Comparison of ENCODE assay signal across 8 mouse cellular contexts in the genomic region with DNA sequence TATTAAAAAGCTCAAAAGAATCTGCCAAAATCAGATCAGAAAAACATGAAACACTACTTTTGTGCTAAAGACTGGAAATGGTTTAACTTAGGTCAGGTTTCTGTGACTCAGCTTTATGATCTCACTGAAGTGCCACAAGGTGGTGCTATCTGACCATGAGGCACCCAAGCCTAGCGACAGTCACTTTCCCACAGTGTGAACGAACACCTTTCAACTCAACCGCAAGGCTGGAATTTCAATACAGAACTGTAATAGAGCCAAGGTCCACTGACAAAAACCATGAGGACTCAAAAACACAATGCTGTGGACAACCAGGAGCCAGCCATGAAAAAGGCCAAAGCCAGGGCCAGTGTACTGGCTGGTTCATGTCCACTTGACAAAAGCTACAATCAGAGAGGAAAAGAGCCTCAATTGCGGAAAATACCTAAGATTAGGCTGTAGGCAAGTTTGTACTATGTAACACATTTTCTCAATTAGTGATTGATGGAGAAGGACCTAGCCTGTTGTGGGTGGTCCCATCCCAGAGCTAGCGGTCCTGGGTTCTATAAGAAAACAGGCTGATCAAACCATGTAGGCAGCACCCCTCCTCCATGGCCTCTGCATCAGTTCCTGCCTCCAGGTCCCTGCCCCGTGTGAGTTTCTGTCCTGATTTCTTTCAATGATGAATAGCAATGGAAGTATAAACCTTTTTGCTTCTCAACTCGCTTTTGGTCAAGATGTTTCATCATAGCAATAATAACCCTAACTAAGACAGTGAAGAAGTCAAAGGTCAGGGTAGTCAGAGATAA. TPM values are rescaled to one million over a fixed set of nuclear protein-coding genes. Genes with fewer than 3 reads are reported as not detected.
DNase-seq lines count a peak whose midpoint lies in the region; ATAC-seq and TF ChIP-seq lines count a peak whose summit lies in the region.

No protein-coding gene starts in this region.

- H3K9ac ChIP-seq in hindbrain, embryonic 16.5 days (ENCODE audit: low read depth, low read length) = no peak overlapping the region
- H3K9ac ChIP-seq in liver, embryonic 12.5 days = no peak overlapping the region

- TF ChIP-seq CTCF in left cerebral cortex, adult 2 months (IDR thresholded peaks at IDR 0.05) = peak; percentile 80

- no peaks in the 10 kb centered on the region for H3K27me3 ChIP-seq in hindbrain, embryonic 16.5 days (replicated peaks; ENCODE audit: control insufficient read depth, insufficient read depth, low read length)
- no peaks in the 10 kb centered on the region for H3K27me3 ChIP-seq in liver, embryonic 12.5 days (replicated peaks)

- WGBS in hindbrain, embryonic 16.5 days = 61% methylated on average over 7 of the region's 7 CpGs
- 75% methylated on average over 7 of the region's 7 CpGs for WGBS in liver, embryonic 12.5 days (ENCODE audit: insufficient replicate concordance)

- H3K4me2 ChIP-seq in hindbrain, embryonic 16.5 days (ENCODE audit: low read length) = no peak overlapping the region
- no peak overlapping the region for H3K4me2 ChIP-seq in liver, embryonic 12.5 days

- intact Hi-C loops in left cerebral cortex, adult 2 months (cut with DNase I) = loop anchor here (1.0 kb wide), 1 partner anchor 81 kb away; a partner anchor contains a TSS

- H3K36me3 ChIP-seq in hindbrain, embryonic 16.5 days (ENCODE audit: control insufficient read depth, insufficient read depth, low read length) = peaks cover 15% of the 10 kb centered on the region
- peaks cover 93% of the 10 kb centered on the region for H3K36me3 ChIP-seq in liver, embryonic 12.5 days

- no peak for DNase-seq in left cerebral cortex, adult 2 months (ENCODE audit: extremely low spot score in 1 of 2, low spot score in 2 of 2)
- DNase-seq in left cerebral cortex, adult 8-10 months (ENCODE audit: low spot score in 2 of 2) = no peak
- DNase-seq in MN1 (ENCODE audit: low spot score) = peak; percentile 60
- peak; percentile 72 for DNase-seq in cerebellum, postnatal 14 days
- DNase-seq in retina, embryonic 14.5 days (ENCODE audit: low spot score) = peak; percentile 72
- DNase-seq in ovary, adult 18-20 months (ENCODE audit: low spot score) = no peak

- peaks cover 2% of the 10 kb centered on the region; the same call in 1 of the 2 replicates for H3K4me1 ChIP-seq in hindbrain, embryonic 16.5 days (ENCODE audit: control insufficient read depth, insufficient read depth, low read depth, low read length)
- H3K4me1 ChIP-seq in liver, embryonic 12.5 days = 0 out of 2 replicates have a peak, but pooled peaks cover 9% of the 10 kb centered on the region

- no peak overlapping the region for H3K27ac ChIP-seq in left cerebral cortex, adult 2 months
- no peak overlapping the region for H3K27ac ChIP-seq in hindbrain, embryonic 16.5 days (ENCODE audit: low read depth, low read length)
- no peak overlapping the region for H3K27ac ChIP-seq in liver, embryonic 12.5 days

- peak; percentile 76 for ATAC-seq in hindbrain, embryonic 16.5 days
- ATAC-seq in liver, embryonic 12.5 days = peak; percentile 55; the same call in 1 of the 2 replicates

- H3K9me3 ChIP-seq in hindbrain, embryonic 16.5 days (ENCODE audit: control insufficient read depth, low read length) = no peaks in the 10 kb centered on the region
- H3K9me3 ChIP-seq in liver, embryonic 12.5 days (replicated peaks) = no peaks in the 10 kb centered on the region

- H3K4me3 ChIP-seq in left cerebral cortex, adult 2 months = no peak overlapping the region
- H3K4me3 ChIP-seq in hindbrain, embryonic 16.5 days (ENCODE audit: low read length) = no peak overlapping the region
- no peak overlapping the region for H3K4me3 ChIP-seq in liver, embryonic 12.5 days

RNA-seq across cellular contexts. Expression of a gene that starts 18.1 kb away (rescaled TPM):
- 1 to 10 TPM in 1 of 2 experiments, under 1 TPM in 1; 0.86 to 1.1 TPM for total RNA-seq in left cerebral cortex, adult 2 months (2021)
- total RNA-seq in left cerebral cortex, adult 8-10 months (2022) = 1 to 10 TPM in 1 of 4 experiments, under 1 TPM in 3; 0.63 to 1.4 (median 0.85) TPM
- 1.3 and 1.5 TPM in 2 replicates for polyA plus RNA-seq in hindbrain, embryonic 16.5 days (2015; fragmentation: Nextera tagmentation; extraction: Ambion mirVana)
- polyA plus RNA-seq in liver, embryonic 12.5 days (2016; fragmentation: Nextera tagmentation; extraction: Ambion mirVana) = 1.3 and 1.6 TPM in 2 replicates

RNA-seq across cellular contexts. Expression of a gene that starts 21.2 kb away (rescaled TPM):
- 100 to 1,000 TPM; 149 to 158 TPM for total RNA-seq in left cerebral cortex, adult 2 months (2021)
- total RNA-seq in left cerebral cortex, adult 8-10 months (2022) = 100 to 1,000 TPM; 127 to 151 (median 148) TPM
- 107 and 120 TPM in 2 replicates for polyA plus RNA-seq in hindbrain, embryonic 16.5 days (2015; fragmentation: Nextera tagmentation; extraction: Ambion mirVana)
- polyA plus RNA-seq in liver, embryonic 12.5 days (2016; fragmentation: Nextera tagmentation; extraction: Ambion mirVana) = 162 and 163 TPM in 2 replicates

RNA-seq across cellular contexts. Expression of a gene that starts 33.8 kb away (rescaled TPM):
- 1 to 10 TPM; 3.1 to 3.8 TPM for total RNA-seq in left cerebral cortex, adult 2 months (2021)
- total RNA-seq in left cerebral cortex, adult 8-10 months (2022) = 1 to 10 TPM; 2.4 to 5.6 (median 3.1) TPM
- polyA plus RNA-seq in hindbrain, embryonic 16.5 days (2015; fragmentation: Nextera tagmentation; extraction: Ambion mirVana) = 11.8 and 13.7 TPM in 2 replicates
- polyA plus RNA-seq in liver, embryonic 12.5 days (2016; fragmentation: Nextera tagmentation; extraction: Ambion mirVana) = 19.3 and 19.5 TPM in 2 replicates

Comparison
In these comparisons a context has a peak if more than half of its experiments do, and no peak if none do; other contexts are left out.
1. DNase-seq: peak in MN1 (single experiment), cerebellum, postnatal 14 days (2 of 2) and retina, embryonic 14.5 days (single experiment); none in left cerebral cortex, adult 2 months (0 of 2), left cerebral cortex, adult 8-10 months (0 of 2) and ovary, adult 18-20 months (single experiment).